Mouse (Mus musculus) spleen, adult 2 months (tissue): ENCODE measurements at regions not wholly inside any gene's neighbourhood (a gene's known extent, or its start where the extent isn't known, plus 50 kb on each side); places are given as distances from the start of the nearest gene placed in this dataset.

Experiments
- CTCF ChIP-seq: fragments of 200-500 bp; IDR thresholded peaks from 2 replicates; pipeline ENCODE4 v1.5.1; 2011; ENCODE audit warnings: mild to moderate bottlenecking, inconsistent platforms; ENCODE audit not compliant: insufficient read depth, insufficient read length, insufficient replicate concordance; ENCODE audit errors: extremely low read depth
- POLR2A ChIP-seq: fragments of 200-500 bp; IDR thresholded peaks from 2 replicates; pipeline ENCODE4 v1.6.1; 2011; ENCODE audit warnings: low read depth, low read length, inconsistent platforms

- TF ChIP-seq CTCF: no peak
- no peak for TF ChIP-seq POLR2A
Measured at GRCm38 (mm10) chr11:104061361-104061760, 71.3 kb upstream of the Crhr1 start.
